Mouse (Mus musculus) erythroid progenitor cell, adult 5-6 weeks (primary cell): Measurements from ENCODE around the gene Tatdn3. TPM values are rescaled to one million over a fixed set of nuclear protein-coding genes. Genes with fewer than 3 reads are reported as not detected.

Experiments
- ATAC-seq: replicated peaks from 2 replicates; pipeline ENCODE4 v1.8.0; 2016; ENCODE audit warnings: moderate number of reproducible peaks, mild to moderate bottlenecking, moderate TSS enrichment, inconsistent platforms; ENCODE audit not compliant: poor library complexity, low FRiP score, severe bottlenecking
- total RNA-seq, 2 experiments: library from RNA; stranded (forward) in 1 of 2; stranded (reverse) in 1 of 2; fragments of 150-400 nt in 1 of 2; fragments of 186-747, 209-891 nt in 1 of 2; gene quantifications; 2 replicates each; pipeline versions ENCODE4 v1.2.3 to v1.2.4; 2015 to 2017; ENCODE audit warnings: low replicate concordance in 2 of 2

The Tatdn3 gene
- total RNA-seq, 2 experiments from 2014 or later: 3.9 to 6.3 TPM

- ATAC-seq: no peak
Observed at GRCm38 (mm10) chr1:191084951-191085559, 22.3 kb upstream of the Tatdn3 start.

GRCm38 (mm10) chr1:191083230-191083629 lies 20.5 kb upstream of the Tatdn3 start:
- ATAC-seq: no peak

- no peak; the same call in 1 of the 2 replicates for ATAC-seq
Observed at GRCm38 (mm10) chr1:191075199-191075883, 12.6 kb upstream of the Tatdn3 start.

GRCm38 (mm10) chr1:191073486-191073885 lies 10.8 kb upstream of the Tatdn3 start:
- ATAC-seq: no peak

- no peak for ATAC-seq
Observed at GRCm38 (mm10) chr1:191073001-191073400, 10.3 kb upstream of the Tatdn3 start.

- ATAC-seq: no peak
Observed at GRCm38 (mm10) chr1:191072329-191072913, 9.7 kb upstream of the Tatdn3 start.

GRCm38 (mm10) chr1:191071613-191072012 lies 8.9 kb upstream of the Tatdn3 start:
- no peak for ATAC-seq

GRCm38 (mm10) chr1:191070259-191070658 lies 7.5 kb upstream of the Tatdn3 start:
- ATAC-seq: no peak

GRCm38 (mm10) chr1:191068377-191068776 lies 5.6 kb upstream of the Tatdn3 start:
- ATAC-seq: no peak

- no peak for ATAC-seq
Observed at GRCm38 (mm10) chr1:191065188-191065587, 2.5 kb upstream of the Tatdn3 start.

GRCm38 (mm10) chr1:191064535-191064934 lies 1.8 kb upstream of the Tatdn3 start:
- no peak for ATAC-seq

- no peak for ATAC-seq
Observed at GRCm38 (mm10) chr1:191063700-191064099, 968 bp upstream of the Tatdn3 start.

GRCm38 (mm10) chr1:191062241-191062780 lies 421 bp downstream of the Tatdn3 start:
- ATAC-seq: peak; percentile 51

GRCm38 (mm10) chr1:191057461-191057860 lies 5.3 kb downstream of the Tatdn3 start:
- no peak for ATAC-seq

GRCm38 (mm10) chr1:191055533-191055873 lies 7.2 kb downstream of the Tatdn3 start:
- no peak for ATAC-seq

GRCm38 (mm10) chr1:191054870-191055532 lies 7.7 kb downstream of the Tatdn3 start:
- 0 out of 2 replicates have a peak, but pooled peaks have one; percentile 49 for ATAC-seq

GRCm38 (mm10) chr1:191053555-191053954 lies 9.2 kb downstream of the Tatdn3 start:
- ATAC-seq: no peak

- ATAC-seq: no peak
Observed at GRCm38 (mm10) chr1:191046231-191046824, 16.4 kb downstream of the Tatdn3 start.

GRCm38 (mm10) chr1:191045264-191045663 lies 17.5 kb downstream of the Tatdn3 start:
- ATAC-seq: no peak

GRCm38 (mm10) chr1:191042688-191043087 lies 20.0 kb downstream of the Tatdn3 start:
- no peak for ATAC-seq
